Mouse (Mus musculus): ENCODE measurements at regions not wholly inside any gene's neighbourhood (a gene's known extent, or its start where the extent isn't known, plus 50 kb on each side); places are given as distances from the start of the nearest gene placed in this dataset.
"Not testable (repeated sequence)": the region's sequence is repeated elsewhere in the genome, so short reads cannot be mapped to it uniquely, and the experiment has no call there.

DNA sequence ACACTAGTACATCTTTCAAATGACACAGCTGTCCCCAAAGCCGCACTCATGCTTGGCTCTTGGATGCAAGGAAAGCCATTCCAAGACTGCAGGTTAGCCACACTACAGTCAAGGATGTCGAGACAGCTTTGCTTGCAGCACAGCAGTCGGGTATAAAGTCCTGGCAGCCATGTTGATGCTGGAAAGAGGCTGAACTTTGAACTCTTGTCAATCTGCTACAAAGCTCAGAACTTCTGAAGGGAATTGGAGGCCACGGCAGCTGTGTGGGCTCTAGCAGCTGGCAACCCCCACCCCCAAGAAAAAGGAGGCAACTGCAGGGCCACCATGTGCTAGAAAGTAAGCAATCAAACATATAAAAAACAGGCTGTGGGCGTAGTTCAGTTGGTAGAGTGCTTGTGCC is 90.0 kb upstream of the Zcchc2 start:
- intact Hi-C loops (cut with DNase I), result no loop called here
- no peak for DNase-seq

DNA sequence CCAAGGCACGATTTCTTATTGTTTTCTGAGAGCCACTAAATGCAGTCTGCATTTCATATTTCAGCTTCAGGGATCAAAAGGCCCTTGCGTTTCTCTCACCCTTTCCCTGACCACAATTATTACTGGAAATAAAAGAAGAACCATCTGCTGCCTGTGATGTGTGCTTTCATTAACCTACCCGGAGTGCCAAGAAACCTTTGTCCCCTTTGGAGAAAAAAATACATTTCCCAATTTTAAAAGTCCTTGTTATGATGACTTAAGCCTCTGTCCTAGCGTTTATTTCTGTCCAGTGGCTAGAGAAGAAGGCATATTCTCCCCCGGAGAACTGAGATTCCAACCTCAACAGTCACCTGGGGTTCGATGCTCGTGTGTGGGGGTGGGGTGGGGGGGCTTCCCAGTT is 89.3 kb upstream of the Zcchc2 start:
- intact Hi-C loops (cut with DNase I), result no loop called here
- no peak for DNase-seq

DNA sequence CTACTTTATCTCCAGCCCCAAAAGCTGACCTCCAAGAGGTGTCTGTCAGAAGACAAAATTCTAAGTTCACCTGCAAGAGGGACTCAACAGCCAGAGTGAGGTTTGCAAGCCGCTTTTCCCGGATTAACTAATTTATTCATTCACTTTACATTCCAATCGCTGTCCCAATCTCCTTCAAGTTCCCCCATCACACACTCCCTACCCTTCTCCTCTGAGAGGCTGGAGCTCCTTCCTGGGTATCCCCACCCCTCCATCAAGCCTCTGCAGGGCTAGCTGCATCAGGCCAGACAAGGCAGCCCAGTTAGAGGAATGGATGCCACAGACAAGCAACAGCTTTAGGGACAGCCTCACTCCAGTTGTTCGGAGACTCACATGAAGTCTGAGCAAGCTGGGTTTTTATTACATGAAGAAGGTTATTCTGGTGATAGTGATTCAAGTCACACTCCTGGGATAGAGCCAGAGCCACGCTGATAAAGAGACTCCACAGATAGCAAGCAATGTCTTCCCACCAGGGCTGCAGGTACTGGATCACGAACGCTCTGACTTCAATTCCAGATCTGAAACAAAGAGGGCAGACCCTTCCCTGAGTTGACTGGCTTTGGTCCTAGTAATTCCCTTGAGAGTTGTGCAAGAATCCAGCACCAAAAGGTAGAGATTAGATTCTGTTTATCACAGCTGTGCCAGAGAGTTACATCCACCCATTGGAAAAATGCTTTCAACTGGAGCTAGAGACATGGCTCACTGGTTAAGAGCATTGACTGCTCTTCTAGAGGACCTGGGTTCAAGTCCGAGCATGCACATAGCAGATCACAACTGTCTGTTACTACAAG is 86.7 kb upstream of the Zcchc2 start:
- intact Hi-C loops (cut with DNase I), result no loop called here
- DNase-seq, result no peak

DNA sequence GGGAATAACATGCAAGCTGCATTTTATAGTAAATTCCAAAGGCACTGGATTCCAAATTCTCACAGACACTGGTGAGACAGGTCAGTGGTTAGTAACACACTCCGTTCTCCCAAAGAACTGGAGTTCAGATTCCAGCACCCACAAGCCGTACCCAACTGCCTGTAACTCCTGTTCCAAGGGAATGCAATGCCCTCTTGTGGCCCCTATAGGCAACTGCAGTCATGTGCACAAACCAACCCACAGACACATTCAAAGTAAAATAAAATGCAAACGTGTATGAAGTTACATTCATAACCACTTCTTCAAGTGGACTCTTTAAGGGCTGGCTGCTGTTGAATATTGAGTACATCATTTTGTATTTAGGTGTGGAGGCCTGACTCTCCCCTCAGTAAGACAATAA is 85.5 kb upstream of the Zcchc2 start:
- no peak for DNase-seq
- intact Hi-C loops (cut with DNase I), result no loop called here

DNA sequence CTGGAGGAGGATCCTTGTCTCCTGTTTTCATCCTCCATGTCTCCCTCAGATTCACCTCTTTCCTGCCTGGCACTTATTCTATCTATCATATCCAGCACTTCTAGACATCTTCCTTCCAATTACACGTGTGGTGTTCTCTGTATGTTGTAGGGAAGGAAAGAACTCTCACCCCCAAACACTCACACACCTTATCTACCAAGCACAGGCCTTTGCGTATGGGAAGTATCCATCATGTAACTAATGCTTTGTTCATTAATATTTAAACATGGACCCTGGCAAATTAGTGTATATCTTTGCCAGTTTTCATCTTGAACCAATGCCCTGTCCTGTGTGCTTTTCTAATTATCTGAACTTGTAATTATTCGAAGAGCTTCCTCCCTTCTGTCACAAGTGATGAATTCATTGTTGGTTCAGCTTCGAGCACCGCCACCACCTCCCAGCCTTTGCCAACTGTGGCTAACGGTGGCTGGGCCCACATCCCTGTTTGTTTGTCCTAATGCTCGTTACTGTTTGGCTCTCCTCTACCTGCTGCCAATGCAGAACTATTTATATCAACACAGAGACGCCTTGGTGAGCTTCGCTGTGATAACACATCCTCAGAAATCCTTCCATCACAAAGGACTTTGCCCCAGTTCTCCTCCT is 84.3 kb upstream of the Zcchc2 start:
- DNase-seq, result peak in 1 of 2 experiments; percentile 25
- intact Hi-C loops (cut with DNase I), result loop anchor here (2.0 kb wide), 1 partner anchor 85 kb away; the partner anchor contains the start of gene Zcchc2

DNA sequence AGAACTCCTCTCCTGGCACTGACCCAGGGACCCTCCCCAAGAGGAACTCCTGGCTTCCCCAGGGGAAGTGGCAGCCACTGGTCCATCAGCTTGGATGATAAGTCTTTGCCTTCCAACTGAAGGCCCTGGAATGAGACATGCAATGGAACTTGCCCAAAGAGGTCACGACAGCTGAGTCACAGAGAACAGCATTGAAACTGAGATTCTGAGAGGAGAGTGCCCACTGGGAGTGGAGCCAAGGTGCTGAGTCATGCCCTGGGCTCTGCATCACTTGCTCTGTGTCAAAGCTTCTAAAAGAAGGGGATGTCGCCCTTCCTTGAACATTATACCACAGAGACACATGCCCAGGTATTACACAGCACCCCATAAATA is 83.8 kb upstream of the Zcchc2 start:
- peak; percentile 80 to 85 for DNase-seq
- intact Hi-C loops (cut with DNase I), result loop anchor here (2.0 kb wide), 1 partner anchor 84 kb away; the partner anchor contains the start of gene Zcchc2

DNA sequence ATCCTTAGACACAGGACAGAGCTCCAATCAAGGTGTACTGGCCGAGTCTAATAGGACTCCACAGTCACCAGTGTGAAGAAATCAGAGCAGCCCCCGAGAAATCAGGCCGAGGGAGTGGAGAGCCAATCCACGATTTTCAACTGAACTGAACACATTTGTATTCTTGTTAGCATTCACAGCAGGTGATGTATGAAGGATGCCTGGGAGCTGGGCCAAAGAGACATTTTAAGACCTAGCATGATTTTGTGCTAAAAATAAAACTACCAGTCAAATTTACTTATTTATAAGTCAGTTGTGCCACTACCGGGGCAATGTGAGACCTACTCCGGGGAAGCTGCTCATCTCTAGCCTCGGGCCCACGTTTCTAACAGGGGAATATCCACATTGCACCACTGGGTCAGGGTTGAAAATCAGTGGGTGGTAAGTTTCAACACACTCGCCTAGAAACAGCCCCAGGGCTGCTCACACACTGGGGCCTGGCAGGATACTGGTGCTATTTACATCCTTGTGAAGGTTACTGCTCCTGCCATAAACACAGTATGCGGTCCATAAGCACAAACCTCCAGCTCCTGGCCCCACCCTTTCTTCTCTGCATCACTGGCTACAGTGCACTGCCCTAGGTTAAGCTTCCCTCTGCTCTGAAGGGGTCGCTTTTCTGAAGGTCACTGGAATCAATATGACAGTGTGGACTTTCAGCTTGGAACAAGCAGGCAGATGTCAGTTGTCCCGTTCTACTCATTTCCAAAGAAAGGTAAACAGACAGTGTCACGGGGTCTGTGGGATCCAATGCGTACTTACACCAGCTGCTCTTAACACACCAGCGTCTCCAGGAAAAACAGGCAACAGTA is 82.0 kb upstream of the Zcchc2 start:
- intact Hi-C loops (cut with DNase I), result no loop called here
- no peak for DNase-seq

DNA sequence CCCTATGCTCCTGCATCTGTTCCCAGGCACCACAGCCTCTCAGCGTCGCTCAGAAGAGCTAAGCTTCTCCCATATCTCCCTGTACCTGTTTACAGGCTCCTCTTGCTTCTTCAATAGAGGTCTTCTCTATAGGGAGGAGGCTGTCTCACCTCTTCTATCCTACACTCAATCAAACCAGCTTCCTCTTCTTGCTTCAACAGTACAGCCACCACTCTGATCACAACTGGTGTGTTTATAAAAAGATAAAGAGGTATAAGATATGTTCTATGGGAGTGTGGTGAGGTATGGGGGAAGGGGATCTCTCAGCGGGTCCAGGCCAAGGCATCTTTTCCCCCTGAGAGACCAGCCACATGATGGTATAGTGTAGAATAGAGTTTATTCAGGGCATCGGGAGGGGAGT is 81.1 kb upstream of the Zcchc2 start:
- intact Hi-C loops (cut with DNase I), result no loop called here
- DNase-seq, result no peak

DNA sequence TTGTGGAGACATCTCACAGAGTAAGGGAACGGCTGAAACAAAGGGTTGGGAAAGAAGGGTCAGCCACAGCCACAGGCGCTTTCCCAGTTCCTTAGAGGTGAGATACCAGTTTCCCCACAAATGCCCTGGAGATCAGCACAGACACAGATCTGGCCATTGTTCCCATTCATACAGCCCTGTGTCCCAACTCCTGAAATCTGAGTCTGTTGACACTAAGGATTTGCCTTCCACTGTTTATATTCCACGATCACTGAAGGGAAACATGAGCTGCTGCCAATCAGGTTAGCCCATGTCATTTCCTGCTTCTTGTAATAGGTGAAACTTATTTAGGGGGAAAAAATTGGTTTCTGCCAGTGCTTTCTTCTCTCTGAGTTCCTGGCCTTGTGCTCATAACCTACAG is 78.5 kb upstream of the Zcchc2 start:
- intact Hi-C loops (cut with DNase I), result loop anchor here (5.0 kb wide), 1 partner anchor 36 kb away; no protein-coding TSS in a partner anchor

DNA sequence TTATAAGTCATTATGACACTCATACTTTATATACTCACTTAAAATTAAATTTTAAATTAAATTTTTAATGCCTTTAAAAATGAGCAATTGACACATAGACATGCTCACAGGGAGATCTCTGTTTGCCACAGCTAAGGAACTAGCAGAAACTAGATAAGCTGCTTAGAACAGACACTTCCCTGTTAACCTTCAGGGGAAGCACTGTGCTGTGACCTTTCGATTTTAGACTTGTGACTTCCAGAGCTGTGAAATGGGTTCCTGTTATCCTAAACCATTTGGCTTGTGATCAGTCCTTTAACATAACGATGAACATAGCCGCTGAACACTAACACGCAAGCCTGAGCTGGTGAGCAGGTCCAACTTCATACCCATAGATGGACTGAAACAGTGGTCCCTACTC is 68.4 kb upstream of the Zcchc2 start:
- intact Hi-C loops (cut with DNase I), result no loop called here

More for the DNA sequence above, 78.5 kb upstream of the Zcchc2 start:
- DNase-seq, result no peak

DNA sequence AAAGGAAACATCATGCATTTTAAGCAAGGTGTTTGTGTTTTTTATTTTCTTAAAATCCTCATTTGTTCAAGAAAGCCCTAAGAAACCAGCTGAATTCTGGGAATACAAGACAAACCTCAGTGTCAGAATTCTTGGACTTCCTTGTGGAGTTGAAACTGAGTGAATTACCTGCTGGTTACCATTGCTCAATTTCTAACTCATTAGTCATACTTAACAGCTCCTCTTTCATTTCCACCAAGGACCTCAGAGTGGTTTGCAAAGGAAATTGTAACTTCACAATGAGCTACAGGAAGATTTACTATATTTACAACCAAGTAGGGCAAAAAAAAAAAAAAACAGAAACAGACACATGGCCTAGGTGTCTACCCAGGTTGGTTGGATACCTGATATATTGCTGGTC is 67.6 kb upstream of the Zcchc2 start:
- DNase-seq, result no peak
- intact Hi-C loops (cut with DNase I), result no loop called here

More for the DNA sequence above, 68.4 kb upstream of the Zcchc2 start:
- no peak for DNase-seq

DNA sequence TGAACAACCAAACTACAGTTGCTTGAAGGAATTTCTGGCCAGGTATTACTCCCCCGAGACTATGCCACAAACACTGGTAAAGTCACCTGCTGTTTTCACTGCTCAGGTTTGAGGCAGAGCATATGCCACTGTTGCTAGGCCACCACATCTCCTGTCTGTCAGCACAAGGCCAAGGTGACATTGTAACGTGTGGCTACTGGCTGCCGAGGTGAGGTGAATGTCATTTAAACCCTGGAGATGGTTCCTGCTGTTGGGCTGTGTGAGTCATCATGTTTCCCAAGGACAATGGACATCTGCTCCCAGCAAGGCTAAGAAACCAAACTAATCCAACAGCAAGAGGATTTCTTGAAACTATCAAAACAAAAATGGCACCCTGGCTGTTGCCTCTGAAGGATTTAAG is 67.2 kb upstream of the Zcchc2 start:
- intact Hi-C loops (cut with DNase I), result no loop called here
- no peak for DNase-seq

DNA sequence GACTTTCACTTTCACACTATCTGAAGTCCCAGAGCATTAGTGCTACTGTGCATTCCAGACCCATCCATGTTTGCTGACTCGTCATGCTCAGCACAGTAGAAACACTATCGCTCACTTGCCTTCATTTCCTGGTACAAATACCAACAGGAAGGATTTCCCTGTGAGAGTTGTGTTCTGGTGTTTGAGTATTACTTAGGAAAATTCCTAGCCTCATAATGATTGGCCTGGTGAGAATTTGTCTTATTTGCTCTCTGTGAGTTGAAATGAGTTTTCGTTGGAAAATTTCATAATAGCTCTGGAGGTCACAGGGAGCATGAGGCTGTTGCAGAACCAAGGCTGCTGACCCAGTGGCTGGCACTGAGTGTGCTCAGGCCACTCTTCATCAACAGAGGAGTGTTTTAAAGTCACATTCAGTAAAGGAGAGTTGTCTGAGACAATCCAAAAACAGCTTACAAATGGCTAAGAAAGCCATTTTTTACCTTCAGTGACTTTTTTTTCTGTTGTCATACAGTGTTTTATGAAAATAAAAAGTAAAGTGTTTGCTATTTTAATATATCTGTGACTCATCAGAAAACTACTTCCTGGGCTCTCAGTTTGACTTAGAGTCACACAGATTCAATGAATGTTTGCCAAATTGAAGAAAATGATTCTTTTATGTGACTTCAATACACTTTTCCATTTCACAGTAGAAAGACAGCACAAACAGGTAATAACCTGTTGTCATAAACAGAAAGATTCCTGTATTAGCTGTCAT is 64.4 kb upstream of the Zcchc2 start:
- DNase-seq, result no peak
- intact Hi-C loops (cut with DNase I), result no loop called here

DNA sequence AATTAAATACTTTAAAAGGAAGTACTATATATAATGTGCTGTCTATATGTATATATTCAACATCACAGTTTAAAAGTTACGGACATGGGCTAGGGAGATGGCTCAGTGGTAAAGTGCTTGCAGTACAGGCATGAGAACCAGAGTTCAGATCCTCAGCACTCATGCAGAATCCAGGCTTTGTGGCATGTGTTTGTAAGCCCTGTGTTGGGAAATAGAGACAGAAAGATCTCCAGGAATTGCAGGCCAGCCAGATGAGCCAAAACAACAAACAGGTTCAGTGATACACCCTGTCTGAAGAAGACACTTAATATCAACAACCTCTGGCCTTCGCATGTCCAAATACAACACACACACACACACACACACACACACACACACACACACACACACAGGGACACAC is 63.3 kb upstream of the Zcchc2 start:
- intact Hi-C loops (cut with DNase I), result no loop called here
- no peak for DNase-seq

DNA sequence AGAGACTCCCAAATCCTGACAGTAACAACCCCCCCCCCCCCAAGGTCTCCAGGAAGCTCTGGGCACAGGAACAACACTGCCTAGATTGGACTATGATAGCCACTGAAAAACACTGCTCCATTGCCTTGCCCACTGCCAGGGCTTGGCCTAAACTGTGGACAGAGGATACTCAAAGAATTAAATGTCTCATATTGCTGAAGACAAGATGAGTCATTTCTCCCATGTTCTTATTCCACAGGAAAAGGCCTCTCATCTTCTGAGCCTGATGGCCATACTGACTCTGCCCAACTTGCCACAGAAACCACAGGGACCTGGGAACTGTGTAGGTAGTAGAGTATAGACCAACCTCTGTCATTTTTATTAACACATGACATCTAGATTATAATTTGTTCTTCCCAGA is 59.4 kb upstream of the Zcchc2 start:
- no peak for DNase-seq
- intact Hi-C loops (cut with DNase I), result no loop called here

DNA sequence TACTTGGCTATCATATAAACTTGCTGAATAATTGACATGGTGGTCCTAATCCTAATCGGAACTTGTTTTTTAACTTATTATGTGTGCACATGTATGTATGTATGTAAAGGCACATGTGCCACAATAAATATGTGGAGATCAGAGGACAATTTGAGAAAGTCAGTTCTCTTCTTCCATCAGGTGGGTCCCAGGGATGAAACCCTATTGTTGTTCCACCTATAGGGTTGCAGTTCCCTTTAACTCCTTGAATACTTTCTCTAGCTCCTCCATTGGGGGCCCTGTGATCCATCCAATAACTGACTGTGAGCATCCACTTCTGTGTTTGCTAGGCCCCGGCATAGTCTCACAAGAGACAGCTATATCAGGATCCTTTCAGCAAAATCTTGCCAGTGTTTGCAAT is 56.0 kb upstream of the Zcchc2 start:
- DNase-seq; intact Hi-C loops (cut with DNase I): not testable (repeated sequence)
